Mouse (Mus musculus) MEL (cell line): Measurements from ENCODE around the gene Rab42.

Source experiments
- BHLHE40 ChIP-seq: IDR thresholded peaks from 2 replicates; pipeline ENCODE4 v1.6.1; 2012; ENCODE audit warnings: low read depth, mild to moderate bottlenecking, inconsistent platforms, low read length, improper control_type of control experiment, borderline replicate concordance
- CTCF ChIP-seq, 3 experiments: IDR thresholded peaks in 2 of 3; conservative IDR thresholded peaks in 1 of 3; 2 replicates each; pipeline ENCODE4 v1.5.1; 2011 to 2012; ENCODE audit warnings: low read length in 3 of 3, low read depth in 2 of 3, mild to moderate bottlenecking in 2 of 3, improper control_type of control experiment in 1 of 3, inconsistent platforms in 1 of 3, mixed read lengths in 1 of 3, moderate library complexity in 1 of 3; ENCODE audit not compliant: control insufficient read depth in 1 of 3, insufficient read depth in 1 of 3, poor library complexity in 1 of 3, severe bottlenecking in 1 of 3
- EP300 ChIP-seq, 2 experiments: IDR thresholded peaks; 2 replicates each; pipeline ENCODE4 v1.6.1; 2011; ENCODE audit warnings: improper control_type of control experiment in 2 of 2, low read length in 2 of 2, low read depth in 1 of 2, mild to moderate bottlenecking in 1 of 2
- JUND ChIP-seq: IDR thresholded peaks from 2 replicates; pipeline ENCODE4 v1.6.1; 2011; ENCODE audit warnings: low read depth, mild to moderate bottlenecking, improper control_type of control experiment, low read length
- NRF1 ChIP-seq: IDR thresholded peaks from 2 replicates; pipeline ENCODE4 v1.6.1; 2014; ENCODE audit warnings: low read depth, mild to moderate bottlenecking, inconsistent platforms, low read length, improper control_type of control experiment, moderate library complexity; ENCODE audit not compliant: poor library complexity, insufficient read depth, severe bottlenecking
- POLR2A ChIP-seq, 2 experiments: IDR thresholded peaks; 2 replicates each; pipeline ENCODE4 v1.6.1; 2011 to 2012; ENCODE audit warnings: low read length in 2 of 2, mild to moderate bottlenecking in 2 of 2, control low read depth in 1 of 2, improper control_type of control experiment in 1 of 2, low read depth in 1 of 2, moderate library complexity in 1 of 2; ENCODE audit not compliant: control insufficient read depth in 1 of 2, insufficient read depth in 1 of 2, poor library complexity in 1 of 2
- RCOR1 ChIP-seq: IDR thresholded peaks from 2 replicates; pipeline ENCODE4 v1.6.1; 2012; ENCODE audit warnings: low read depth, mild to moderate bottlenecking, inconsistent platforms, low read length, improper control_type of control experiment

DNA sequence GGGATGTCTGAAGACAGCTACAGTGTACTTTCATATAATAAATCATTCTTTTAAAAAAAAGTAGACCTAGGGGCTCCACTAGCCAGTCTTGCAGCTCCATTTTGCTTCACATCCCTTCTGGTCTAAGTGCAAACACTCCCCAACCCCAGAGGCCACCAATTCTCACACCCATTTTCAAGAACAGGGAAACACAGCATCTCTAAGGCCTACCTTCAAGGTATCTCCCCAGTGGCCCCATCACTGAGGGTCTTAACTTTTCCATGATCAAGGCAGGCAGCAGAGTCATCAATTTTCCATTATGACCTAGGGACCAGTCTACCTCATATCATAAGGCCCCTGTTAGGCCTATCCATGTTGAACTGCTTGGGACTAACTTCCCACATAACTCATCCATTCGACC, 48.2 kb upstream of the Rab42 start:
- TF ChIP-seq POLR2A (IDR thresholded peaks at IDR 0.05; ENCODE audit: control insufficient read depth in 1 of 2, insufficient read depth in 1 of 2, low read depth in 1 of 2, low read length in 2 of 2, poor library complexity in 1 of 2) (peak in 1 of 2 experiments; percentile 68; a peak in 1 of 4 replicates), EP300 (IDR thresholded peaks at IDR 0.05; ENCODE audit: low read depth in 1 of 2, low read length in 2 of 2) (no peak), RCOR1 (no peak), CTCF (IDR thresholded peaks at IDR 0.05 in 2 of 3, conservative IDR thresholded peaks at IDR 0.05 in 1 of 3; ENCODE audit: control insufficient read depth in 1 of 3, insufficient read depth in 1 of 3, low read depth in 2 of 3, low read length in 3 of 3, poor library complexity in 1 of 3, severe bottlenecking in 1 of 3) (no peak), BHLHE40 (no peak), NRF1 (no peak), JUND (no peak)
